Mouse (Mus musculus): ENCODE measurements around the gene Zscan10.

DNA sequence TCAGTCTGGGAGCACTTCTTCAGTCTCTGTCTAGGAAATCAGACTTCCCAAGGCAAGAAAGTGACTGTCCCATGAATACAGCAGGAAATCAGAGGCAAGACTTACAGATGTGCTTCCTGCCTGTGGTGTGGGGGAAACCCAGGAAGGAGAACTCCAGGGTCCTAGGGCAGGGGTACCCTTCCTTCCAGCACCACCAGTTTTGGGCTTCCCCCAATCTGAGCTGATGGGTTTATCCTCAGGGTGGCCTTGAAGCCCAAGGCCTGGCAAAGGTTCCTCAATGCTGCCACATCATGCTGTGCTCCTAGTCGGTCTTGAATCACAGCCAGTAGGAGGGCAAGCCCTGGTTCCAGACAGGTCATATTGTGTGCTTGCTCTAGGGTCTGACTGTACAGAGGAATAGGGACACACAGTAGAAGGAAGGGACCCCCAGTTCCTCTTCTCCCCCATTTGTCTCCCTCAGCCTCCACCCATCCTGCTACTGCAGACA, 47.0 kb upstream of the Zscan10 start:
- TF ChIP-seq CTCF (IDR thresholded peaks at IDR 0.05; ENCODE audit: low read depth) (no peak), EP300 (IDR thresholded peaks at IDR 0.05; ENCODE audit: low read depth) (no peak)

Data from liver, embryonic 14.5 days (tissue).